Mouse (Mus musculus): ENCODE measurements at regions not wholly inside any gene's neighbourhood (a gene's known extent, or its start where the extent isn't known, plus 50 kb on each side); places are given as distances from the start of the nearest gene placed in this dataset.

DNA sequence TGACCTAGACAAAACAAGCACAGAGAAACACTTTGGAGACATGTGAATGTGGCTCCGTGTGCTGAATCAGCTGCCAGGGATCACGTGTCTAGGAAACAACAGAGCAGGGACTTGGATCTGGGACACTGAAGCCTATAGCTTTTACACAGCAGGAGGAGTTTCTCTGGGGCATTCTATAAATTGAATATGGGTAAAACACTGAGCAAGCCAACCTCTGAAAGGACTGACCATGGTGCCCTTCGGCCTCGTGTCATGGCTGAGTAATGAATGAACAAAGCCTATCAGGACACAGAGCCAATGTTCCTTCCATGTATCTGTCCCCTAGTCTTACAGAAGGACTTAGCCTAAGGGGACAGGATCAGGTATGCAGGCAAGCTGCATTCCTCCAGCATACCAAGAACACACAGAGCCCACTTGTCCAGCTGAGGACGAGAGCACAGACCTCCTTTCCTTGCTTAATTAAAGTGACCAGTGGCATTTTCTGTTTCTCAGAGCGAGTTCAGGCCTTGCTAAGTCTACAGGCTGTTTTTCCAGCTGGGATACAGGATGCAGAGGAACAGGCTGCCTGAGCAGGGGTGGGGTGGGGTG is 347.7 kb upstream of the Fam19a5 start:
- no peaks in the 10 kb centered on the region for H3K27me3 ChIP-seq
- no peak overlapping the region for H3K27ac ChIP-seq
- no peaks in the 10 kb centered on the region for H3K9me3 ChIP-seq
- H3K4me2 ChIP-seq (replicated peaks) = no peak overlapping the region
- H3K36me3 ChIP-seq = no peaks in the 10 kb centered on the region
- 17% methylated on average over 6 of the region's 6 CpGs for WGBS
- no peak overlapping the region for H3K4me3 ChIP-seq
- no peak for ATAC-seq (ENCODE audit: insufficient number of reproducible peaks, insufficient read depth, low FRiP score, low TSS enrichment)
- no peak overlapping the region for H3K9ac ChIP-seq
- H3K4me1 ChIP-seq = 0 out of 2 replicates have a peak, but pooled peaks cover 6% of the 10 kb centered on the region

DNA sequence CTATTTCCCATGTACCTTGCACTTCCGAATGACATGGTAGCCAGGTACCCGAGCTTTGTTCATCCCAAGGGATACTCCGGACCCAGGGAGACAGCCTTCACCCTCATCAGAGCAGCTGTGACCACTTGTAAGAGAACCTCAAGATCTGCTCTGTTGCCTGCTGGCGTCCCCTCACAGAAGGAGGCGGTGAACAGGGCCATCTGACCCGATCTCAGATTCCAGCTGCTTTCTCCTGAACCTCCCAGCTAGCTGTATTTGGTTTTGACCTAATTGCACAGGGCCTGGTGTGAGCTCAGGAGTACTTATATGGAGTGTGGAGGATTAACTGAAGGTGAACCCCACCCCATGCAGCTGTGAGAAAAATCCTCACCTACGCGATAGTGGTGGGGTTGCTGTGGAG is 344.5 kb upstream of the Fam19a5 start:
- WGBS = 84% methylated on average over 8 of the region's 8 CpGs
- no peak overlapping the region for H3K9ac ChIP-seq

GRCm38 (mm10) chr15:87200282-87201048 is 343.6 kb upstream of the Fam19a5 start:
- H3K27me3 ChIP-seq = no peaks in the 10 kb centered on the region
- H3K27ac ChIP-seq = no peak overlapping the region
- H3K4me1 ChIP-seq = 0 out of 2 replicates have a peak, but pooled peaks cover 6% of the 10 kb centered on the region
- no peak overlapping the region for H3K4me2 ChIP-seq (replicated peaks)
- 72% methylated on average over 19 of the region's 19 CpGs for WGBS
- no peak overlapping the region for H3K9ac ChIP-seq
- H3K9me3 ChIP-seq = no peaks in the 10 kb centered on the region
- H3K4me3 ChIP-seq = no peak overlapping the region
- no peaks in the 10 kb centered on the region for H3K36me3 ChIP-seq
- ATAC-seq (ENCODE audit: insufficient number of reproducible peaks, insufficient read depth, low FRiP score, low TSS enrichment) = no peak

More for the DNA sequence above, 344.5 kb upstream of the Fam19a5 start:
- Histone ChIP-seq H3K9me3 (no peaks in the 10 kb centered on the region), H3K27me3 (no peaks in the 10 kb centered on the region), H3K36me3 (no peaks in the 10 kb centered on the region), H3K4me2 (replicated peaks) (no peak overlapping the region), H3K4me1 (0 out of 2 replicates have a peak, but pooled peaks cover 6% of the 10 kb centered on the region), H3K4me3 (no peak overlapping the region), H3K27ac (no peak overlapping the region)
- no peak for ATAC-seq (ENCODE audit: insufficient number of reproducible peaks, insufficient read depth, low FRiP score, low TSS enrichment)

- no peak overlapping the region for H3K4me3 ChIP-seq
- H3K36me3 ChIP-seq = no peaks in the 10 kb centered on the region
- H3K9me3 ChIP-seq = no peaks in the 10 kb centered on the region
- no peak overlapping the region for H3K27ac ChIP-seq
- no peak overlapping the region for H3K9ac ChIP-seq
- WGBS = 71% methylated on average over 7 of the region's 7 CpGs
- H3K27me3 ChIP-seq = no peaks in the 10 kb centered on the region
- no peak for ATAC-seq (ENCODE audit: insufficient number of reproducible peaks, insufficient read depth, low FRiP score, low TSS enrichment)
- H3K4me1 ChIP-seq = 0 out of 2 replicates have a peak, but pooled peaks cover 6% of the 10 kb centered on the region
- H3K4me2 ChIP-seq (replicated peaks) = no peak overlapping the region
These were observed 343.0 kb upstream of the Fam19a5 start for GRCm38 (mm10) chr15:87201055-87201454.

- Histone ChIP-seq H3K4me3 (no peak overlapping the region), H3K36me3 (no peaks in the 10 kb centered on the region), H3K4me2 (replicated peaks) (no peak overlapping the region), H3K4me1 (no peaks in the 10 kb centered on the region), H3K27me3 (no peaks in the 10 kb centered on the region), H3K27ac (no peak overlapping the region), H3K9me3 (no peaks in the 10 kb centered on the region), H3K9ac (no peak overlapping the region)
- ATAC-seq (ENCODE audit: insufficient number of reproducible peaks, insufficient read depth, low FRiP score, low TSS enrichment) = no peak
- 65% methylated on average over 3 of the region's 3 CpGs for WGBS
These were observed 314.1 kb upstream of the Fam19a5 start for GRCm38 (mm10) chr15:87229951-87230350.

GRCm38 (mm10) chr15:87236096-87236495 is 308.0 kb upstream of the Fam19a5 start:
- ATAC-seq (ENCODE audit: insufficient number of reproducible peaks, insufficient read depth, low FRiP score, low TSS enrichment) = no peak
- Histone ChIP-seq H3K27me3 (no peaks in the 10 kb centered on the region), H3K9me3 (no peaks in the 10 kb centered on the region), H3K9ac (no peak overlapping the region), H3K4me3 (no peak overlapping the region), H3K36me3 (no peaks in the 10 kb centered on the region), H3K27ac (no peak overlapping the region), H3K4me2 (replicated peaks) (no peak overlapping the region), H3K4me1 (no peaks in the 10 kb centered on the region)
- 73% methylated on average over 3 of the region's 3 CpGs for WGBS

- Histone ChIP-seq H3K27ac (no peak overlapping the region), H3K4me2 (replicated peaks) (no peak overlapping the region), H3K4me3 (no peak overlapping the region), H3K27me3 (no peaks in the 10 kb centered on the region), H3K9ac (no peak overlapping the region), H3K9me3 (no peaks in the 10 kb centered on the region), H3K36me3 (no peaks in the 10 kb centered on the region), H3K4me1 (no peaks in the 10 kb centered on the region)
- ATAC-seq (ENCODE audit: insufficient number of reproducible peaks, insufficient read depth, low FRiP score, low TSS enrichment) = no peak
- 89% methylated on average over 11 of the region's 11 CpGs for WGBS
These were observed 305.0 kb upstream of the Fam19a5 start for GRCm38 (mm10) chr15:87239057-87239456.

- Histone ChIP-seq H3K9me3 (no peaks in the 10 kb centered on the region), H3K4me1 (no peaks in the 10 kb centered on the region), H3K4me2 (replicated peaks) (no peak overlapping the region), H3K36me3 (no peaks in the 10 kb centered on the region), H3K4me3 (no peak overlapping the region), H3K9ac (no peak overlapping the region), H3K27ac (no peak overlapping the region), H3K27me3 (no peaks in the 10 kb centered on the region)
- 87% methylated on average over 6 of the region's 6 CpGs for WGBS
- no peak for ATAC-seq (ENCODE audit: insufficient number of reproducible peaks, insufficient read depth, low FRiP score, low TSS enrichment)
These were observed 282.6 kb upstream of the Fam19a5 start for GRCm38 (mm10) chr15:87261497-87261896.

- H3K9me3 ChIP-seq = no peaks in the 10 kb centered on the region
- ATAC-seq (ENCODE audit: insufficient number of reproducible peaks, insufficient read depth, low FRiP score, low TSS enrichment) = no peak
- no peak overlapping the region for H3K27ac ChIP-seq
- H3K36me3 ChIP-seq = no peaks in the 10 kb centered on the region
- no peak overlapping the region for H3K4me2 ChIP-seq (replicated peaks)
- no peaks in the 10 kb centered on the region for H3K4me1 ChIP-seq
- no peak overlapping the region for H3K9ac ChIP-seq
- no peaks in the 10 kb centered on the region for H3K27me3 ChIP-seq
- H3K4me3 ChIP-seq = no peak overlapping the region
These were observed 279.2 kb upstream of the Fam19a5 start for GRCm38 (mm10) chr15:87264906-87265305.

DNA sequence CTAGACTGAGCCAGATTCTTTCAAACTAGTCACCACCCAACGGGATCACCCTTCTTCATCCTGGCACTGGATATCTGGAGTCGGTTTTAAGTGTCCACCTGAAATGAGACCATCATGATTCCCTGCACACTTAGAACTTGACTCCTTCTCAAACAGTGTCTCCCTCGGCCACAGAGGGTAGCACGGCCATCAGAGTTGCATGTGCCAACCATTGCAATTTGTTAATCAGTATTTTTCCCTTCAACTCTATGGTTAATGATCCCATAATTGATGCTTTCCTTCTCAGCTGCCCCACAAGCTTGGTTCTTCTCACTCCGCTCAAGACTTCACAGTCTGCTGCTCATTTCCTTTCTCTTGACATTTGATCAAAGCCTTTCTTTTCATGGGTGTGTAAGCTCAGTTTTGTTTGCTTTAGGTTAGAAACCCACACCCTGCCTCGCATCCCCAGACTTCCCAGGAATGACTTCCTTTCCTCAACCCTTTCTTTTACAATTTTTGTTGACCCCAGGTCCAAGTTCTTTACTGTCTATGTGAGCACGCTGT is 253.0 kb upstream of the Fam19a5 start:
- no peaks in the 10 kb centered on the region for H3K4me1 ChIP-seq
- H3K27me3 ChIP-seq = no peaks in the 10 kb centered on the region
- no peak overlapping the region for H3K4me2 ChIP-seq (replicated peaks)
- no peaks in the 10 kb centered on the region for H3K36me3 ChIP-seq
- H3K9me3 ChIP-seq = no peaks in the 10 kb centered on the region
- 67% methylated on average over 7 of the region's 7 CpGs for WGBS
- no peak overlapping the region for H3K27ac ChIP-seq
- ATAC-seq (ENCODE audit: insufficient number of reproducible peaks, insufficient read depth, low FRiP score, low TSS enrichment) = no peak
- H3K4me3 ChIP-seq = no peak overlapping the region
- H3K9ac ChIP-seq = no peak overlapping the region

DNA sequence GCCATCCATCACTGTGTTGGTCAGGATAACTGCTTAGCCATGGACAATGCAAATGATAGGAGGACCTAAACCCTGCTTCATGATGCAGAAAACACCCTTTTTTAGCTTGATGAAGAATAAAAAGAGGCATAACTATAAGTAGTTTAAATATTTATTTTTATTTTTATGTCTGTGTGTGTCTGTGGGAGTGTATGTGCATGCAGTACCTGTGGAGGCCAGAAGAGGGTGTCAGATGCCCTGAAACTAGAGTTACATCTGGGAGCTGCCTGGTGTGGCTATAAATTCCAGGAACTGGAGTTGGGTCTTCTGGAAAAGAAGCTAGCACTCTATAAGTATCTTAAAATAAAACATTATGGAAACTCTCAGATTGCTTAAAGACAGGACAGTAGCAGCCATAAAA is 224.2 kb upstream of the Fam19a5 start:
- no peak overlapping the region for H3K27ac ChIP-seq
- no peak overlapping the region for H3K9ac ChIP-seq
- no peak overlapping the region for H3K4me2 ChIP-seq (replicated peaks)
- H3K4me1 ChIP-seq = no peaks in the 10 kb centered on the region
- H3K9me3 ChIP-seq = no peaks in the 10 kb centered on the region
- H3K36me3 ChIP-seq = no peaks in the 10 kb centered on the region
- no peaks in the 10 kb centered on the region for H3K27me3 ChIP-seq
- ATAC-seq (ENCODE audit: insufficient number of reproducible peaks, insufficient read depth, low FRiP score, low TSS enrichment) = no peak
- no peak overlapping the region for H3K4me3 ChIP-seq
